Mouse (Mus musculus): Measurements from ENCODE around the gene Thbs1. TPM values are rescaled to one million over a fixed set of nuclear protein-coding genes. Genes with fewer than 3 reads are reported as not detected.

The Thbs1 gene
- polyA plus RNA-seq, 1 experiment from 2014 or later, result 5.8 TPM

- H3K9ac ChIP-seq (ENCODE audit: low read length), result no peak overlapping the region
- no peak overlapping the region for H3K4me2 ChIP-seq (ENCODE audit: low read length)
- H3K4me3 ChIP-seq (ENCODE audit: low read depth, low read length), result no peak overlapping the region
- no peak for ATAC-seq
- H3K27ac ChIP-seq (ENCODE audit: low read depth, low read length), result no peak overlapping the region
- peaks cover 3% of the 10 kb centered on the region; the same call in 1 of the 2 replicates for H3K4me1 ChIP-seq (ENCODE audit: control insufficient read depth, insufficient read depth, low read length)
- no peak for DNase-seq (ENCODE audit: low spot score)
- H3K36me3 ChIP-seq (ENCODE audit: control insufficient read depth, insufficient read depth, low read length), result peaks cover 6% of the 10 kb centered on the region; the same call in 1 of the 2 replicates
- no peaks in the 10 kb centered on the region for H3K9me3 ChIP-seq (replicated peaks; ENCODE audit: control insufficient read depth, low read length)
- peaks cover 3% of the 10 kb centered on the region; the same call in 1 of the 2 replicates for H3K27me3 ChIP-seq (replicated peaks; ENCODE audit: control insufficient read depth, insufficient read depth, low read length)
- WGBS, result 71% methylated on average over 11 of the region's 11 CpGs
Measured at GRCm38 (mm10) chr2:118117401-118117800, 5.7 kb downstream of the Thbs1 start.

GRCm38 (mm10) chr2:118118045-118118444 lies 6.4 kb downstream of the Thbs1 start:
- Histone ChIP-seq H3K4me2 (ENCODE audit: low read length) (no peak overlapping the region), H3K4me3 (ENCODE audit: low read depth, low read length) (no peak overlapping the region), H3K9me3 (replicated peaks; ENCODE audit: control insufficient read depth, low read length) (no peaks in the 10 kb centered on the region), H3K36me3 (ENCODE audit: control insufficient read depth, insufficient read depth, low read length) (peaks cover 10% of the 10 kb centered on the region; the same call in 1 of the 2 replicates), H3K27ac (ENCODE audit: low read depth, low read length) (no peak overlapping the region), H3K4me1 (ENCODE audit: control insufficient read depth, insufficient read depth, low read length) (peaks cover 2% of the 10 kb centered on the region; the same call in 1 of the 2 replicates), H3K27me3 (replicated peaks; ENCODE audit: control insufficient read depth, insufficient read depth, low read length) (no peaks in the 10 kb centered on the region), H3K9ac (ENCODE audit: low read length) (no peak overlapping the region)
- 85% methylated on average over 6 of the region's 6 CpGs for WGBS
- ATAC-seq, result no peak
- no peak for DNase-seq (ENCODE audit: low spot score)

GRCm38 (mm10) chr2:118118515-118118914 lies 6.8 kb downstream of the Thbs1 start:
- no peaks in the 10 kb centered on the region; the same call in 1 of the 2 replicates for H3K4me1 ChIP-seq (ENCODE audit: control insufficient read depth, insufficient read depth, low read length)
- H3K4me2 ChIP-seq (ENCODE audit: low read length), result no peak overlapping the region
- 90% methylated on average over 7 of the region's 7 CpGs for WGBS
- H3K36me3 ChIP-seq (ENCODE audit: control insufficient read depth, insufficient read depth, low read length), result peaks cover 14% of the 10 kb centered on the region; the same call in 1 of the 2 replicates
- H3K27ac ChIP-seq (ENCODE audit: low read depth, low read length), result no peak overlapping the region
- ATAC-seq (no peak), DNase-seq (ENCODE audit: low spot score) (no peak)
- no peaks in the 10 kb centered on the region for H3K27me3 ChIP-seq (replicated peaks; ENCODE audit: control insufficient read depth, insufficient read depth, low read length)
- H3K9me3 ChIP-seq (replicated peaks; ENCODE audit: control insufficient read depth, low read length), result no peaks in the 10 kb centered on the region
- H3K9ac ChIP-seq (ENCODE audit: low read length), result no peak overlapping the region
- H3K4me3 ChIP-seq (ENCODE audit: low read depth, low read length), result no peak overlapping the region

- DNase-seq (ENCODE audit: low spot score) (no peak), ATAC-seq (no peak)
- Histone ChIP-seq H3K36me3 (ENCODE audit: control insufficient read depth, insufficient read depth, low read length) (peaks cover 15% of the 10 kb centered on the region; the same call in 1 of the 2 replicates), H3K9ac (ENCODE audit: low read length) (no peak overlapping the region), H3K27ac (ENCODE audit: low read depth, low read length) (no peak overlapping the region), H3K4me3 (ENCODE audit: low read depth, low read length) (no peak overlapping the region), H3K27me3 (replicated peaks; ENCODE audit: control insufficient read depth, insufficient read depth, low read length) (no peaks in the 10 kb centered on the region), H3K9me3 (replicated peaks; ENCODE audit: control insufficient read depth, low read length) (no peaks in the 10 kb centered on the region), H3K4me2 (ENCODE audit: low read length) (no peak overlapping the region), H3K4me1 (ENCODE audit: control insufficient read depth, insufficient read depth, low read length) (no peaks in the 10 kb centered on the region; the same call in 1 of the 2 replicates)
- WGBS, result 96% methylated on average over 12 of the region's 12 CpGs
Measured at GRCm38 (mm10) chr2:118119684-118120083, 8.0 kb downstream of the Thbs1 start.

- Histone ChIP-seq H3K4me2 (ENCODE audit: low read length) (no peak overlapping the region), H3K36me3 (ENCODE audit: control insufficient read depth, insufficient read depth, low read length) (peaks cover 15% of the 10 kb centered on the region; the same call in 1 of the 2 replicates), H3K27me3 (replicated peaks; ENCODE audit: control insufficient read depth, insufficient read depth, low read length) (no peaks in the 10 kb centered on the region), H3K4me3 (ENCODE audit: low read depth, low read length) (no peak overlapping the region), H3K9me3 (replicated peaks; ENCODE audit: control insufficient read depth, low read length) (no peaks in the 10 kb centered on the region), H3K4me1 (ENCODE audit: control insufficient read depth, insufficient read depth, low read length) (no peaks in the 10 kb centered on the region; the same call in 1 of the 2 replicates), H3K27ac (ENCODE audit: low read depth, low read length) (no peak overlapping the region), H3K9ac (ENCODE audit: low read length) (no peak overlapping the region)
- no peak for DNase-seq (ENCODE audit: low spot score)
- no peak for ATAC-seq
- 95% methylated on average over 11 of the region's 11 CpGs for WGBS
Measured at GRCm38 (mm10) chr2:118120095-118120494, 8.4 kb downstream of the Thbs1 start.

- Histone ChIP-seq H3K4me2 (ENCODE audit: low read length) (no peak overlapping the region), H3K36me3 (ENCODE audit: control insufficient read depth, insufficient read depth, low read length) (peaks cover 15% of the 10 kb centered on the region; the same call in 1 of the 2 replicates), H3K9ac (ENCODE audit: low read length) (no peak overlapping the region), H3K4me3 (ENCODE audit: low read depth, low read length) (no peak overlapping the region), H3K27ac (ENCODE audit: low read depth, low read length) (no peak overlapping the region), H3K9me3 (replicated peaks; ENCODE audit: control insufficient read depth, low read length) (no peaks in the 10 kb centered on the region), H3K27me3 (replicated peaks; ENCODE audit: control insufficient read depth, insufficient read depth, low read length) (no peaks in the 10 kb centered on the region), H3K4me1 (ENCODE audit: control insufficient read depth, insufficient read depth, low read length) (no peaks in the 10 kb centered on the region; the same call in 1 of the 2 replicates)
- WGBS, result 93% methylated on average over 7 of the region's 7 CpGs
- DNase-seq (ENCODE audit: low spot score) (no peak), ATAC-seq (no peak)
Measured at GRCm38 (mm10) chr2:118120751-118121150, 9.1 kb downstream of the Thbs1 start.

GRCm38 (mm10) chr2:118122291-118122690 lies 10.6 kb downstream of the Thbs1 start:
- H3K9me3 ChIP-seq (replicated peaks; ENCODE audit: control insufficient read depth, low read length), result no peaks in the 10 kb centered on the region
- DNase-seq (ENCODE audit: low spot score), result no peak
- no peaks in the 10 kb centered on the region for H3K4me1 ChIP-seq (ENCODE audit: control insufficient read depth, insufficient read depth, low read length)
- no peak for ATAC-seq
- H3K27ac ChIP-seq (ENCODE audit: low read depth, low read length), result no peak overlapping the region
- H3K9ac ChIP-seq (ENCODE audit: low read length), result no peak overlapping the region
- peaks cover 15% of the 10 kb centered on the region; the same call in 1 of the 2 replicates for H3K36me3 ChIP-seq (ENCODE audit: control insufficient read depth, insufficient read depth, low read length)
- no peak overlapping the region for H3K4me3 ChIP-seq (ENCODE audit: low read depth, low read length)
- H3K4me2 ChIP-seq (ENCODE audit: low read length), result no peak overlapping the region
- 96% methylated on average over 6 of the region's 6 CpGs for WGBS
- H3K27me3 ChIP-seq (replicated peaks; ENCODE audit: control insufficient read depth, insufficient read depth, low read length), result no peaks in the 10 kb centered on the region

- no peak for DNase-seq (ENCODE audit: low spot score)
- H3K9ac ChIP-seq (ENCODE audit: low read length), result no peak overlapping the region
- H3K9me3 ChIP-seq (replicated peaks; ENCODE audit: control insufficient read depth, low read length), result no peaks in the 10 kb centered on the region
- ATAC-seq, result no peak
- H3K4me1 ChIP-seq (ENCODE audit: control insufficient read depth, insufficient read depth, low read length), result no peaks in the 10 kb centered on the region
- peaks cover 15% of the 10 kb centered on the region; the same call in 1 of the 2 replicates for H3K36me3 ChIP-seq (ENCODE audit: control insufficient read depth, insufficient read depth, low read length)
- no peaks in the 10 kb centered on the region for H3K27me3 ChIP-seq (replicated peaks; ENCODE audit: control insufficient read depth, insufficient read depth, low read length)
- no peak overlapping the region for H3K4me3 ChIP-seq (ENCODE audit: low read depth, low read length)
- H3K27ac ChIP-seq (ENCODE audit: low read depth, low read length), result no peak overlapping the region
- no peak overlapping the region for H3K4me2 ChIP-seq (ENCODE audit: low read length)
- WGBS, result 91% methylated on average over 9 of the region's 9 CpGs
Measured at GRCm38 (mm10) chr2:118123743-118124142, 12.1 kb downstream of the Thbs1 start.

GRCm38 (mm10) chr2:118124437-118124836 lies 12.8 kb downstream of the Thbs1 start:
- H3K4me3 ChIP-seq (ENCODE audit: low read depth, low read length), result no peak overlapping the region
- H3K9ac ChIP-seq (ENCODE audit: low read length), result no peak overlapping the region
- H3K27me3 ChIP-seq (replicated peaks; ENCODE audit: control insufficient read depth, insufficient read depth, low read length), result no peaks in the 10 kb centered on the region
- H3K27ac ChIP-seq (ENCODE audit: low read depth, low read length), result no peak overlapping the region
- no peak for DNase-seq (ENCODE audit: low spot score)
- no peak overlapping the region for H3K4me2 ChIP-seq (ENCODE audit: low read length)
- 85% methylated on average over 7 of the region's 7 CpGs for WGBS
- H3K36me3 ChIP-seq (ENCODE audit: control insufficient read depth, insufficient read depth, low read length), result peaks cover 12% of the 10 kb centered on the region; the same call in 1 of the 2 replicates
- no peak for ATAC-seq
- no peaks in the 10 kb centered on the region for H3K9me3 ChIP-seq (replicated peaks; ENCODE audit: control insufficient read depth, low read length)
- H3K4me1 ChIP-seq (ENCODE audit: control insufficient read depth, insufficient read depth, low read length), result no peaks in the 10 kb centered on the region
